Mouse (Mus musculus): Measurements from ENCODE around the gene Rnf111.
"Not testable (repeated sequence)": the region's sequence is repeated elsewhere in the genome, so short reads cannot be mapped to it uniquely, and the experiment has no call there.

The Rnf111 gene

DNA sequence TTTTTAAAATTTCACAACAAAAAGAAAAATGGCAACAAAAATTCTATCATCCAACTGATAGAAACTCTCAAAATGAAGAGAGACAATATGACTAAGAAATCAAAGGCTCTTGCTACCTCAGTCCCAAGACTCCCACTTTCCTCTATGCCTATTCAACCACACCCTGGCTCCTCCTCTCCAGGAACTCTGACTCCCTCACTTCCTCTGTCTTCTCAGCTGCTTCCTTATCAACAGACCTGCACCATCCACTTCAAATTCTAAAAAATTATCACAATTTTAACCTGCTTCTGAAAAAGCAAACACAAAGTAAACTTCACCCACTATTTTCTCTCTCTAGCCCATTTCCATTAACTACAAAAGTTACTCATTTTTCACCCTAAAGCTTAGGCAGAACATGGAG is 6.5 kb downstream of the Rnf111 start:
- ATAC-seq (ENCODE audit: low TSS enrichment): no peak

DNA sequence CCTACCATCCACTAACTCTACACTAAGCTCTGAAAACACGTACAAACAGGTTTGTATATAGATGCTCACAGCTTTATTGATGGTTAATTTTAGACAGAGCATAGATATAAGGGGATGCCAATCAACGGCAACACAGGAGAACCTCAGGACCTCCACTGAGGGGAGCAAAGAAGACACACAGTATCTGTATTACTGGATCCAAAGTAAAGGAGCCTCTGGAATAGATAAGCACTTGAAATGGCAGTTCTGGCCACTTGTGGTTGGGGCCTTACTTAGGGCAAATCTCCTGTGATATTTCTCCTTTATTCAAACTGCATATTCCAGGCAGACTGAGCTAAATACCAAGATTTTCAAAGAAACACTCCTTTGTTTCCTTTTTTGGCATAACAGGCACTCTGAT is 10.5 kb downstream of the Rnf111 start:
- no peak for ATAC-seq (ENCODE audit: low TSS enrichment)

DNA sequence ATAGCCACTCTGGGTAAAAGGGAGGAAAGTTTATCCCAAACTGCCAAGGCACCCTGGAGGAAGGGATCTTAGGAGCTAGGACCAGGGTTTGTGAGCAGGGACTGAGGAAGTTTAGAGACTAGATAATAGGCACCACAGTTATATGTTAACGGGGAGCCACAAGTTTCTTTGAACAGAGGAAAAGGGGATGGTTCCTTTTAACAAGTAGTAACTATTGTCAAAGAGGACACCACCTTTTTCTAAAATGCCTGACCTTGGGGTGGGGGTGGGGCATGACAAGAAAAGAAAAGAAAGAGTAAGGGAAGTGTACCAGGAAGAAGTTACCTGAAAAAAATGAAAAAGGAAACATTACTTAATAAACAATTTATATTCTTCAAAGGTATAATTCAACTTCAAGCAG is 12.3 kb downstream of the Rnf111 start:
- no peak for ATAC-seq (ENCODE audit: low TSS enrichment)

DNA sequence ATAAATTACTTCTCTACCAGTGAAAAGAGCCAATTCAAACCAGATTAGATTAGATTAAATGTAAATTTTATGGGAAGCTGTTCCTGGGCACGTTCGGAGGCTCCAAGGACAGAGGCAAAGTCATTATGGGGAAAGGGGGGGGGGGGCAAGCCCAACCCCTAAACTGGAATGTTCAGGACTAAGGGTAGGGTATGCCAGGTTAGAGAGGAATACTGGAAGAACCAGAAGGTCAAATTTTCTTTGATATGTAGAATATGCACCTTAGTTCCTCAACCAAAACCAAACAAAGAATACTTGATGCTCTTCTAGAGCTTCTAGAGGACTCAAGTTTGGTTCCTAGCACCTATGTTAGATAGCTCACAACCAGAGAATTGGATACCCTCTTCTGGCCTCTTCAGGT is 16.1 kb downstream of the Rnf111 start:
- no peak for ATAC-seq (ENCODE audit: low TSS enrichment)

DNA sequence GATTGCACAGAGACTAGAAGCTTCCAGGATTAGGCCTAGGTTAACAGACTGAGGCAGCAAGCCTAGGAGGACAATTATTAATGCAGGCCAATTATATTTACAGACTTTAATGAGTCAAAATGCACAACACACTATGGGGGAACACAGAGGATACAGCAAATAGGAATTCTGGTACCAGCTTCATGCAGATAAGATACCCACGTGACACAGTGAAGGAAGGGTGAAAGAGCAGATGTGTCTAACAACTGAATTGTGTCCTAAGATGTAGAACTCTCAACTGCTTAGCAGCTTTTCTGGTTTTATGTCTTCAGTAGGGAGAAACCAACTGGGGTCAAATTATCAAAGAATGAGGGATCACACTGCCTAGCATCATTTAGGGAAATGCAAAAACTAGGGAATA is 17.7 kb downstream of the Rnf111 start:
- ATAC-seq (ENCODE audit: low TSS enrichment): no peak

DNA sequence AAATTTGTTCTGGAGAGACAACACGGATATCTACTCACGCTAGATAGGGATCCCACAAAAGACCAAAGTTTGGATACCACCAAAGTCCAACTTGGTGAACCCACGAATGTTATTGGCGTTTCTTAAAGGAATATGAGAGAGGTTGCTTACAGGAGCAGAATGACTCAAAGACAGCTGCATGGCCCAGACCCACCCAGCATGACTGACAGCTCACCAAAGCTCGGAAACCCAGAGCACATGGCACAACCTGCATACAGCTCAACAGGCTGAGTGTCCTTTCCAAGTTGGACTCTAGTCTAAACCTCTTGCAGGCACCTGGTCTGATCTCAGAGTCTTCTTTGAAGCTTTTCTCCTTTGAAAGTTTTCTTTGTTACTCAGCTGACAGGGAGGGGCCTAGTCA is 20.0 kb downstream of the Rnf111 start:
- no peak for ATAC-seq (ENCODE audit: low TSS enrichment)

DNA sequence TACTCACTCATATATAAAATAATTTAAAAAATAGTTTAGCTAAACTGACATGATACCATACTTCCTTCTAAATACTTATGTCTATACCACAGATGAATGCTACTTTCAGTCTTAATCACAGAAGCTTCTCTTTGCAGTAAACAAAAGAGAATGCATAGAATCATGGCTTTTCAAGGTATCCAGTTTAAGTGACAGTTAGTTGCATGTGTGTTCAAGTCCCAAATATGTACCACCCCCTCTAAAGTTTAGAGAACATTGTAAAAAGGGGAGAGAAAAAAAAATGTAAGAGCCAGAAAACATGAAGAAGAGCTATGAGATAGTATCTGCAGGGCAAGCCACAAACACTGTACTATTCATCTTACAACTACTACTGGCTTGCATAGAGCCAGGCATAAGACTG is 21.7 kb downstream of the Rnf111 start:
- ATAC-seq (ENCODE audit: low TSS enrichment): no peak

DNA sequence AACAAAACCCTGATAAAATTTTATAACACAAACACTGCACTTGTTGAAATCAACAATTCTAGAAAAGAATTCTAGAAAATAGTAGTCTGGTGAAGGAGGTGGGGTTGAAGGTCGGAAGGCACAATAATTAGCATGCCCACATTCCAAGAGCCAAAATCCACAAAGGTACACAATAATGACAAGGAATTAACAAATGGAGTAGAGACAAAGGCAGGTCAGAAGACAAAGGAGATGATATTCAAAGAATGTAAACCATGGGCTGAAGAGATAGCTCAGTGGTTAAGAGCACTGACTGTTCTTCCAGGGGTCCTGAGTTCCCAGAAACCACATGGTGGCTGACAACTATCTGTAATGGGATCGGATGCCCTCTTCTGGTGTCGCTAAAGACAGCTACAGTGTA is 26.3 kb downstream of the Rnf111 start:
- ATAC-seq (ENCODE audit: low TSS enrichment): no peak

DNA sequence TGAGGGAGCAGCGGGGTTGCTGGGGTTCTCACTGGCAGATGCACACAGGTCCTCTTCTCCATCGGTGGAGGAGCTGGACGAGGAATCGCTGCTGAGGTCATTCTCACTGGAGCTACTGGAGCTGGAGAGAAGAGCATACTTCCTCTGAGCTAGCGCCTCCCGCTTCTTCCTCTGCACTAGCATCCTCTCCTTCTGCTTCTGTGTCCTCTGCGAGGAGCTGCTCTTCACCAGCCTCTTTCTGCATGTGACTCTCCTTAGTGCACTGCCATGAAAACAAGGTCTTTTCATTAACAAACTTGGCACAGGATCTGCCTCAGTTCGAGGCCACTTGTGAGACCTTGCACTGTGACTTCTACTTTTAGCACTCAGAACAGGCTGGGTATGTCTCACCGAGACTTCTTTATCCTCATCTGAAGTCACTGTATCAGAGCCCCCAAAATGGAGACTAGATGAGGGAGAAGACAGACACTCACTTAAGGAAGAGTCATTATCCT is 27.7 kb downstream of the Rnf111 start:
- ATAC-seq (ENCODE audit: low TSS enrichment): peak; percentile 69

DNA sequence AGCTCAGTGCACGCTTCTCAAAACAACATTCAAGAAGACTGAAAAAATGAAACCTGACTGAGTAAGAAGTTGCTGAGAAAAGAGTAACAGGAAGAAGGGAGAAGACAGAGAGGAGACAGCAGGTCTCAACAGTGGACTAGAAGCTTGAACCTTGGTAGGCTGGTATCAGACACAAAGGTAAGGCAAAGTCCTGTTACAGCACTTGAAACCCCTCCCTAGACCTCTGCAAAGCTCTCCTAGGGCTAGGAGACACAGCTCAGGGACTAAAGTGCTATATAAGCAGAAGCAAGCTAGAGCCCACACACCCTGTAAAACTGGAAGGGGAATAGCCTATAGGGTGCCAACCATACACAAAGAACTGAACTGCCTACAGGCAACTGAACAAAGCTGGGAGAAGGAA is 30.1 kb downstream of the Rnf111 start:
- ATAC-seq (ENCODE audit: low TSS enrichment): no peak

DNA sequence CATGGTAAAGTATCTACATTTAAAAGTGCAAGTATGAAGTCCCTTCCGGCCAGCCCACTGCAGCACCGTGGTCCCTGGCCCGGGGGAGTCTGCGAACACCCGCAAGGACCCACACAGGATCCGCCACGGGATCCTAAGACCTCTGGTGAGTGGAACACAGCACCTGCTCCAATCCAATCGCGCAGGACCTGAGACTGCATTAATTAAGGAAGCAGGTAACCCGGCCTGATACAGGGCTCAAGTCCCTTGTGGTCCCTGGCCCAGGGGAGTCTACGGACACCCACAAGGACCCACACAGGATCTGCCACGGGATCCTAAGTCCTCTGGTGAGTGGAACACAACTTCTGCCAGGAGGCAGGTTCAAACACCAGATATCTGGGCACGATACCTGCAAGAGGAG is 40.4 kb downstream of the Rnf111 start:
- ATAC-seq (ENCODE audit: low TSS enrichment): not testable (repeated sequence)

DNA sequence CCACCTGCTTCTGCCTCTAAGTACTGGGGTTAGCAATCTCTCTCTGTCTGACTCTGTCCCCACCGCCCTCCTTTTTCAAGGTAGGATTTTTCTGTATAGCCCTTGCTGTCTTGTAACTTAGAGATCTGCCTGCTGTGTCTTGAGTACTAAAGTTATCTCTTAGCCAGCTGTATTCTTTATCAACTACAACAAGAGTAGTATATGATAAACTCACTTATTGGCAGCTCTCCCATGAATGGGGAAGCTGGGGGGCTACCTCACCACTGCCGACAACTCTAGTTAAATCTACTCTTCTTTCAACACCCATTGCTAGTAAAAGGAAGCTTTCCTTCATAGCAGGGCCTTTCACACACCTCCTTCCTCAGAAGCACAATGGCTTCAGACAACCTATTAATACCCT is 51.2 kb downstream of the Rnf111 start:
- ATAC-seq (ENCODE audit: low TSS enrichment): no peak

DNA sequence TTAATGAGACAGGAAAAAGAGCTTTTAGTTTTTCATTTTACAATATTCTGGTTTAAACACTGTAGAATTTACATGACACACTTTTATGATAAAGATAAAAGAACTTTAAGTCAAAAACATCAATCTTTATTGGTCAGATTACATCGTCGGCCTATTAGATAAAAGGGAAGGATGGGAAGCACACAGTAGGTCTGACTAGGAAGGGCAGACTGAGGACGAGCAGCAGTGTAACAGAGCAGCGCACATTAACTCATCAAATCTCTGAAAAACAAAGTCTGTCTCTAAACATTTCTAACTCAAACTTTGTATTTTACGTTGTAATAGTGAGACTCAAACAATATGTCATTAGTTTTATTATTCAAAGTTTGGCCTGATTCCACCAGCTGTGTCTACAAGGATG is 54.5 kb downstream of the Rnf111 start:
- no peak for ATAC-seq (ENCODE audit: low TSS enrichment)

DNA sequence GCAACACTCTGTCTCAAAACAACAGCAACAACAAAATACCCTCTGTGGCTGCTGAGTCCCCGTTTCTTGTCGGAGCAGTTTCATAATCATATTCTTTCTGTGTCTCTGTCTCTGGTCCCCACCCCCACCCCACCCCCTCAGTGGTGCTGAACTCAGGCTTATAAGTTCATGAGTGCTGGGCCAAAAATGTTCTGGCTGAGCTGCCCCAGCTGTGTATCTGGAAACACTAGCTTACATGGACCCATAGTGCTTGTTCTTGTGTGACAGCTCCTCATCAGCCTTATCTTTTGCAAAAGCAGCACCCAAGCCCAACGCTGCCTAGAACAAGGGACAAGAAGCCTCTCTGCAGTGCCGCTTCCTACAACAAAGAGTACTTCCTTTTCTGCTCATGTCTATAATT is 63.6 kb downstream of the Rnf111 start:
- ATAC-seq (ENCODE audit: low TSS enrichment): no peak

DNA sequence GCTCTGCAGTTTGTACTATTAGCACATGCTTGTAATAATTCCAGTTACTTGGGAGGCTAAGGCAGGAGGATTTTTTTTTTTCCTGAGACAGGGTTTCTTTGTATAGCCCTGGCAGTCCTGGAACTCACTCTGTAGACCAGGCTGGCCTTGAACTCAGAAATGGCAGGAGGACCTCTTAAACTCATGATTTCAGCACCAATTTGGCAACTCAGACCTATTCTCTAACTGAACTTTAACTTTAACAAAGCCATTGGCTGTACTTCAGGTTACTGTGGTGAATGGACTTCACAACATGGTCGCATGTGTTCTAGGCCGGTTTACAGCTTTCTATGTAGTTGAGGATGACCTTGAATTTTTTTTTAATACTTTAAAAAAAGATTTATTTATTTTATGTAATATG is 80.9 kb downstream of the Rnf111 start:
- no peak for ATAC-seq (ENCODE audit: low TSS enrichment)

DNA sequence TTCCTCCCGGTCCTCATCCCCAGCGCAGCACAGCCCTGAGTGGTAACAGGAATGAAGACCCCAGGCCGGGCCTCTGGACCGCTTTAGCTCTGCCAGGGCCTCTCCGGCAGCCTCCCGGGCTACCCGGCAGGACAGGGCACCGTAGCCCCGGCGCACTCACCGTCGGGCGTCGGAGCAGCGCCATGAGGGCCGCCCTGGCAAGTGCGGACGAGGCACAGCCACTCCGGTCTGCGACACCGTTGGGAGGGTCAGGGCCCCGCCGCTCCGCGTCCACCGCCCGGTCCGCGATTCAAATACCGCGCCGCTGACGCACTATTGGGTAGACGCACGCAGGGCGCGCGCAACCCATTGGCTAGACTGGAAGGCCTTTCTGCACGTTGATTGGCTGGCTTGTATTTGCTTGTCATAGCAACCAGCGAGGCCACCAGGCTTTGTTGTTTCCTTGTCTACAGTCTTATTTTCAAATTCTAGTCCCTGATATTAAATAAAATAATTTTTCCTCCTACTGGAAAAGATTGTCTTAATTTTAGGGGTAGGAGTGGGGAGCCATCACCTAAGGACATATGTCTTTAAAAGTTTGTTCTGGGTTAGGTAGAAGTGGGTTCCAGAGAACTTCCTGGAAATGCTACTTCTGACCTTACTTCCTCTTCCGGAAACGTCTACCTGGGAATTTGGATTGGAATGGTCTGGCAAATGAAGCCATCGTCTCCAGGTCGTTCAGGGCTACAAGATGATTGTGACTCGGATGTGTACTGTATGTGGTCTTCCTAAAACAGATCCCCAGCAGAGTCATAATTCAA is 82.1 kb downstream of the Rnf111 start, which contains the start of gene Ccnb2:
Ccnb2 (minus strand) TSS at position 291 of the 800 bp plus-strand sequence.
- peak; percentile 98 for ATAC-seq (ENCODE audit: low TSS enrichment)

DNA sequence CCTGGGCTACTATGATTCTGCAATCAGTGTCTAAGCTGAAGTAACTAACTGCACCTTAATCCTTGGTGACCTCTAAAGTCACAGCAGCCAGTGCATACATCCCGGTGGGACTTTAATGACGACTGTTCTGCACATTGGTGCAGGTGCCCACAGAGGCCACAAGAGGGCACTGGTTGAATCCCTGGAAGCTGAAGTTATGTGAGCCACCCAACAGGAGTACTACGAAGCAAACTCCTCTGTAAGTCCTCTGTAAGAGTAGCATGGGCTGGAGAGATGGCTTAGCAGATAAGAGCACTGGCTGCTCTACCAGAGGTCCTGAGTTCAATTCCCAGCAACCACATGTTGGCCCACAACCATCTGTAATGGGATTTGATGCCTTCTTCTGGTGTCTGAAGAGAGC is 87.1 kb downstream of the Rnf111 start:
- ATAC-seq (ENCODE audit: low TSS enrichment): no peak

DNA sequence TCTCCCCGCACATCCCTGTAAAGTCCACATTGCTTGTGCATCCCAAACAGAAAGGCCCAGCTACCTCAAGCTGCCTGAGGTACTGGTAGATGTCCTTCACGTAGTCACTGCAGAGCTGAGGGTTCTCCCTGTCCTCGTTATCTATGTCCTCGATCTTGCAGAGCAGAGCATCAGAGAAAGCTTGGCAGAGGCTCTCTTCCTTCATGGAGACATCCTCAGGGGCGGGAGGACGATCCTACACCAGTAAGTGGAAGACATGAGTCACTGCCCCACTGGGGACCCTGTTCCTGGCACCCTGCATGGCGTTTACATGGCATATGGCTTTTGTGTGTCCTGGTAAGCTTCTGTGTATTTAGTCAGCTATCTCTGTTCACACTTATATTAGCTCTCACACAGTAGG is 90.5 kb downstream of the Rnf111 start:
- no peak for ATAC-seq (ENCODE audit: low TSS enrichment)

DNA sequence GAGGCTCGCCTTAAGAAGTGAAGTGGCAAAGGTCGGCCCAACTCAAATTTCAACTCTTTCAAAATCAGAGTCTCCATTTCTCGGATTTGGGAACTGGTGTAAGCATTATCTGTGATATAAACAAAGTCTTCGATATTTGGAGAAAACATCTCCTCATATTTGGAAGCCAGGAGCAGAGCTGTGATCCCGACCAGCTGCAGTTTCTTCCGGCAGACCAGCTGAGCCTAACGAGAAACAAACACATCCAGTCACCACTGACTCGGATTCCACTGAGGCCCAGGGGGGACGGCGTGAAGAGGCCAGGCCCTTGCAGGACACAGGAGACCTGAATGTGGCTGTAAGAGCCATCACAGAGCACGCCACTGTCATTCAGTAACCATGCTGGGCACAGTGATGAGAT is 92.9 kb downstream of the Rnf111 start:
- no peak for ATAC-seq (ENCODE audit: low TSS enrichment)

DNA sequence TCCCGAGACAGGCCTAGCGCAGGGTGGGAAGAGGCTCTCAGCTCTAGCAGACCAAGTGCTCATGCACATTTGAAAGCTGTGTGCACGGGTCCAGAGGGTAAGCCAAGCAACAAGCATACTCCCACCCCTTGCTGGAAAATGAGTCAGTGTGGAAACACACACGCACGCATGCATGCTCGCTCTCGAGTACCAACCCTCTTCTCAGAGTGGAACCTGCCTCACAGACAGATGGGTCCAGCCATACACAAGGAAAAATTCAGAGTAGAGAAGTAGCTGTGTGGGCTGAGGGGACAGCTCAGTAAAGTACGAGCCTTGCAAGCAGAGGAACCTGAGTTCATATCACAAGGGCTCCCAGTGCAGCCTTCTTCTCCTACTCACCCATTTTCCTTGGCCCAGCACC is 93.8 kb downstream of the Rnf111 start:
- ATAC-seq (ENCODE audit: low TSS enrichment): peak; percentile 83

DNA sequence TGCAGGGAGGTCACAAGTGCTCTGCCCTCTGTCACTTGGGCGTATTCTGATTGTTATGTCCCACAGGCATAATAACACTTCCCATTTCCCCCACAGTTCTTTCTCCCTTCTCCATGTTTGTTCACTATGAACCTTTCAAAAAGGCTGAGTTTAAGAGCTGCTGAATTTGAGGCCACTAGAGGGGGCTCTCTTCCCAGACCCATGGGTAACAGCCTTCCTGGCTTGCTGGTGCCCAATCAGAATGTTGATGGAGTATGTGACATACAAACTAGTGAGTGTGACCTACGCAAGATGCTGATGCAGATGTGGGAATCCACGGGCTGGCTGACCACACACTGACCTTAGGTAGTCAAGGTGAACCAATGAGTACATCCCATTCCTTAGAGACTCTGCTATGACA is 94.7 kb downstream of the Rnf111 start:
- 0 out of 2 replicates have a peak, but pooled peaks have one; percentile 45 for ATAC-seq (ENCODE audit: low TSS enrichment)

DNA sequence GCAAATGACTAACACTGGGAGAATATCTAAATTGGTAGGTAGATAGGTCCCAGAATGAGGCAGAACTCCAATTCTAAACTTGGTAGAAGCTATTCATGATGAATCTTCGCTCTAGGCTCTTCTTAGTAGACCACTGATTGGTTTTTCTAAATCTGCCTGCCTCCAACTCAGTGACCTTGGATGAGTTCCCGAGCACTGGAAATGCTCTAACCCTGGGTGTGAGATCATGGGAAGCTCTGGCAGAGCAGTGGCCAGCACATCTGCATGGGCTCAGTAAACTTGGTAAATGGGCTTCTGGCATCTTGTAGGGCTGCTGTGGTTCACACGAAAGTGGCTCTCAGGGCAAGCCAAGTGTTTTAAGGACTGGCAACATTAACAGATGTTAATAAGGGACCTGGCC is 96.9 kb downstream of the Rnf111 start:
- no peak for ATAC-seq (ENCODE audit: low TSS enrichment)

DNA sequence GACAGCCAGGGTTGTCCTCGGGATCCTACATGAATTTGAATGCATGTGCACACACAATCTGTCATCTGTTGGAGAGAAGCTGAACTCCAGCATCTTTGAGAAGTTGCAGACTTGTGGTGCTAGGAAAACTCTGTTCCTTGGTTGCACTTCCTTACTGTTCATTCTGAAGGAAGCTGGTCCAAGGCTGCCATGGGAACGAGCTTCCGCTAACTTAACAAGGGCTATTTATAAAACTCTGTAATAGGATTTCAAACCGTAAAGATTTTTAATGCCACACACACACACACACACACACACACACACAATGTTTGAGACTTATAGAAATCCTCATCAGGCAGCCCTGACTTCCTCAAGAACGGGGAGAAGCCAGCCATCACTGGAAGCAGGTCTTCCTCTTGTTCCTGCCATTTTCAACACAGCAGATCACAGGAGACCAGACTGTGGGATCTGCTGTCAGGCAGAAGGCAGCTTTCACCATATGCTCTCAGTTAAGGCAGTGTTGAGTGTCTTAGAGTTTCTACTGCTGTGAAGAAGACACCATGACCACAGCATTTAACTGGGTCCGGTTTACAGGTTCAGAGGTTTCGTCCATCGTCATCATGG is 101.5 kb downstream of the Rnf111 start:
- peak; percentile 78 for ATAC-seq (ENCODE audit: low TSS enrichment)

DNA sequence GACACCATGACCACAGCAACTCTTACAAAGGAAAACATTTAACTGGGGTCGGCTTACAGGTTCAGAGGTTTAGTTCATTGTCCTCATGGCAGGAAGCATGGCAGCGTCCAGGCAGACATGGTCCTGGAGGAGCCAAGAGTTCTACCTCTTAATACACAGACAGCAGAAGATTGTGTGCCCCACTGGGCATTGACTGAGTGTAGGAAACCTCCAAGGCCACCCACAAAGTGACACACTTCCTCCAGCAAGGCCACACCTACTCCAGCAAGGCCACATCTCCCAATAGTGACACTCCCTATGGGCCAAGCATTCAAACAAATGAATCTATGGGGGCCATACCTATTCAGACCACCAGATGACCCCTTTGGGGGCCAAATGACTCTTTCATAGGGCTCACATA is 107.4 kb downstream of the Rnf111 start:
- no peak for ATAC-seq (ENCODE audit: low TSS enrichment)

All from frontal cortex, adult (tissue).